Mouse (Mus musculus) heart, postnatal 10 days (tissue): ENCODE data around the gene Hddc2. TPM values are rescaled to one million over a fixed set of nuclear protein-coding genes. Genes with fewer than 3 reads are reported as not detected.

Source experiments
- DNase-seq, 2 experiments: peaks; one replicate each; pipeline ENCODE4 v3.0.0; 2021
- intact Hi-C: fragments of 180-260 bp; cut with DNase I; formaldehyde crosslinking; loops from one replicate; pipeline ENCODE4 v1.15.1; 2025
- total RNA-seq, 2 experiments: library from RNA; stranded (reverse); gene quantifications; 2 replicates each; pipeline ENCODE4 v1.2.3; 2021

Hddc2 gene
- 10 to 100 TPM; 16.0 to 17.3 TPM for total RNA-seq

- intact Hi-C loops = loop anchor here (5.0 to 10.0 kb wide), 3 partner anchors 134 to 698 kb away; partner anchors contain the start of genes Rnf217 and Tpd52l1
- DNase-seq = peak; percentile 73 to 79
Observed at GRCm38 (mm10) chr10:31312865-31313848, at the start of gene Hddc2. Gene Hddc2, plus strand, starts transcription at chr10:31313383.

- DNase-seq = peak; percentile 5 to 13
- intact Hi-C loops = no loop called here
Observed at GRCm38 (mm10) chr10:31272738-31273137, 40.4 kb upstream of the Hddc2 start.

GRCm38 (mm10) chr10:31273171-31273570 lies 40.0 kb upstream of the Hddc2 start:
- intact Hi-C loops = no loop called here
- peak in 1 of 2 experiments; percentile 5 for DNase-seq

- DNase-seq = no peak
- intact Hi-C loops = no loop called here
Observed at GRCm38 (mm10) chr10:31287787-31288186, 25.4 kb upstream of the Hddc2 start.

- no peak for DNase-seq
- intact Hi-C loops = no loop called here
Observed at GRCm38 (mm10) chr10:31288697-31289390, 24.3 kb upstream of the Hddc2 start.

GRCm38 (mm10) chr10:31295705-31296104 lies 17.5 kb upstream of the Hddc2 start:
- intact Hi-C loops = loop anchor here (5.0 kb wide), 2 partner anchors 63 to 453 kb away; partner anchors contain the start of gene Hey2
- no peak for DNase-seq

- intact Hi-C loops = loop anchor here (5.0 kb wide), 2 partner anchors 64 to 454 kb away; partner anchors contain the start of gene Hey2
- no peak for DNase-seq
Observed at GRCm38 (mm10) chr10:31296458-31296857, 16.7 kb upstream of the Hddc2 start.

GRCm38 (mm10) chr10:31297106-31297505 lies 16.1 kb upstream of the Hddc2 start:
- intact Hi-C loops = loop anchor here (5.0 kb wide), 2 partner anchors 65 to 455 kb away; partner anchors contain the start of gene Hey2
- no peak for DNase-seq

- intact Hi-C loops = loop anchor here (2.0 to 5.0 kb wide), 3 partner anchors 66 to 467 kb away; partner anchors contain the start of gene Hey2
- no peak for DNase-seq
Observed at GRCm38 (mm10) chr10:31298263-31298662, 14.9 kb upstream of the Hddc2 start.

GRCm38 (mm10) chr10:31298921-31299574 lies 14.1 kb upstream of the Hddc2 start:
- intact Hi-C loops = loop anchor here (1.0 to 5.0 kb wide), 4 partner anchors 67 to 474 kb away; partner anchors contain the start of gene Hey2
- DNase-seq = peak; percentile 69 to 81

- DNase-seq = no peak
- intact Hi-C loops = no loop called here
Observed at GRCm38 (mm10) chr10:31300292-31300691, 12.9 kb upstream of the Hddc2 start.

GRCm38 (mm10) chr10:31303446-31303845 lies 9.7 kb upstream of the Hddc2 start:
- no peak for DNase-seq
- intact Hi-C loops = no loop called here

- no peak for DNase-seq
- intact Hi-C loops = no loop called here
Observed at GRCm38 (mm10) chr10:31307024-31307598, 6.1 kb upstream of the Hddc2 start.

GRCm38 (mm10) chr10:31318491-31318890 lies 5.3 kb downstream of the Hddc2 start:
- DNase-seq = no peak
- intact Hi-C loops = loop anchor here (10.0 kb wide), 2 partner anchors 286 to 704 kb away; partner anchors contain the start of gene Rnf217

- DNase-seq = no peak
- intact Hi-C loops = no loop called here
Observed at GRCm38 (mm10) chr10:31329436-31329835, 16.3 kb downstream of the Hddc2 start.

GRCm38 (mm10) chr10:31330286-31330962 lies 17.2 kb downstream of the Hddc2 start:
- intact Hi-C loops = no loop called here
- no peak for DNase-seq

GRCm38 (mm10) chr10:31331225-31331775 lies 18.1 kb downstream of the Hddc2 start:
- intact Hi-C loops = no loop called here
- DNase-seq = peak; percentile 50 to 55

GRCm38 (mm10) chr10:31336432-31336831 lies 23.2 kb downstream of the Hddc2 start:
- intact Hi-C loops = no loop called here
- DNase-seq = no peak

GRCm38 (mm10) chr10:31346401-31346800 lies 33.2 kb downstream of the Hddc2 start:
- intact Hi-C loops = no loop called here
- DNase-seq = peak in 1 of 2 experiments; percentile 11
